Mouse (Mus musculus): ENCODE data around the gene Foxp1. TPM values are rescaled to one million over a fixed set of nuclear protein-coding genes. Genes with fewer than 3 reads are reported as not detected.

Gene Foxp1
- total and polyA plus RNA-seq, 2 experiments from 2014 or later: 112 to 167 TPM

- TF ChIP-seq CTCF (IDR thresholded peaks at IDR 0.05; ENCODE audit: low read depth): no peak
- Histone ChIP-seq H3K27me3 (ENCODE audit: insufficient read depth, low read length) (no peaks in the 10 kb centered on the region), H3K4me3 (ENCODE audit: low read depth, low read length) (no peak overlapping the region), H3K27ac (ENCODE audit: low read depth, low read length) (no peak overlapping the region), H3K9ac (no peak overlapping the region), H3K9me3 (ENCODE audit: low read length) (no peaks in the 10 kb centered on the region), H3K4me1 (ENCODE audit: insufficient read depth) (no peaks in the 10 kb centered on the region; the same call in 1 of the 2 replicates), H3K4me2 (ENCODE audit: low read depth) (no peak overlapping the region), H3K36me3 (ENCODE audit: insufficient read depth) (no peaks in the 10 kb centered on the region; the same call in 1 of the 2 replicates)
- DNase-seq (no peak), ATAC-seq (no peak)
- 73% methylated on average over 4 of the region's 4 CpGs for WGBS
Measured at GRCm38 (mm10) chr6:99431941-99432340, 90.6 kb downstream of the Foxp1 start.

GRCm38 (mm10) chr6:99430560-99430959 is 92.0 kb downstream of the Foxp1 start:
- no peak for TF ChIP-seq CTCF (IDR thresholded peaks at IDR 0.05; ENCODE audit: low read depth)
- ATAC-seq (no peak), DNase-seq (no peak)
- H3K4me1 ChIP-seq (ENCODE audit: insufficient read depth): no peaks in the 10 kb centered on the region; the same call in 1 of the 2 replicates
- 61% methylated on average over 14 of the region's 14 CpGs for WGBS
- no peaks in the 10 kb centered on the region; the same call in 1 of the 2 replicates for H3K36me3 ChIP-seq (ENCODE audit: insufficient read depth)
- no peak overlapping the region for H3K9ac ChIP-seq
- no peaks in the 10 kb centered on the region for H3K27me3 ChIP-seq (ENCODE audit: insufficient read depth, low read length)
- H3K9me3 ChIP-seq (ENCODE audit: low read length): no peaks in the 10 kb centered on the region
- no peak overlapping the region for H3K27ac ChIP-seq (ENCODE audit: low read depth, low read length)
- no peak overlapping the region for H3K4me2 ChIP-seq (ENCODE audit: low read depth)
- no peak overlapping the region for H3K4me3 ChIP-seq (ENCODE audit: low read depth, low read length)

GRCm38 (mm10) chr6:99429378-99430131 is 93.0 kb downstream of the Foxp1 start:
- H3K27me3 ChIP-seq (ENCODE audit: insufficient read depth, low read length): no peaks in the 10 kb centered on the region
- no peaks in the 10 kb centered on the region; the same call in 1 of the 2 replicates for H3K4me1 ChIP-seq (ENCODE audit: insufficient read depth)
- H3K9ac ChIP-seq: no peak overlapping the region
- TF ChIP-seq CTCF (IDR thresholded peaks at IDR 0.05; ENCODE audit: low read depth): no peak
- WGBS: 86% methylated on average over 16 of the region's 16 CpGs
- H3K4me2 ChIP-seq (ENCODE audit: low read depth): no peak overlapping the region
- no peaks in the 10 kb centered on the region; the same call in 1 of the 2 replicates for H3K36me3 ChIP-seq (ENCODE audit: insufficient read depth)
- no peak overlapping the region for H3K4me3 ChIP-seq (ENCODE audit: low read depth, low read length)
- ATAC-seq (no peak), DNase-seq (no peak)
- no peak overlapping the region for H3K27ac ChIP-seq (ENCODE audit: low read depth, low read length)
- no peaks in the 10 kb centered on the region for H3K9me3 ChIP-seq (ENCODE audit: low read length)

- Histone ChIP-seq H3K9me3 (ENCODE audit: low read length) (no peaks in the 10 kb centered on the region), H3K4me3 (ENCODE audit: low read depth, low read length) (no peak overlapping the region), H3K36me3 (ENCODE audit: insufficient read depth) (no peaks in the 10 kb centered on the region), H3K9ac (no peak overlapping the region), H3K27ac (ENCODE audit: low read depth, low read length) (no peak overlapping the region), H3K4me2 (ENCODE audit: low read depth) (no peak overlapping the region), H3K4me1 (ENCODE audit: insufficient read depth) (no peaks in the 10 kb centered on the region; the same call in 1 of the 2 replicates), H3K27me3 (ENCODE audit: insufficient read depth, low read length) (no peaks in the 10 kb centered on the region)
- 83% methylated on average over 2 of the region's 2 CpGs for WGBS
- no peak for ATAC-seq
- no peak for DNase-seq
- TF ChIP-seq CTCF (IDR thresholded peaks at IDR 0.05; ENCODE audit: low read depth): no peak
Measured at GRCm38 (mm10) chr6:99428961-99429360, 93.6 kb downstream of the Foxp1 start.

- Histone ChIP-seq H3K9ac (no peak overlapping the region), H3K27me3 (ENCODE audit: insufficient read depth, low read length) (no peaks in the 10 kb centered on the region), H3K9me3 (ENCODE audit: low read length) (no peaks in the 10 kb centered on the region), H3K4me2 (ENCODE audit: low read depth) (no peak overlapping the region), H3K4me3 (ENCODE audit: low read depth, low read length) (no peak overlapping the region), H3K36me3 (ENCODE audit: insufficient read depth) (no peaks in the 10 kb centered on the region), H3K4me1 (ENCODE audit: insufficient read depth) (no peaks in the 10 kb centered on the region; the same call in 1 of the 2 replicates), H3K27ac (ENCODE audit: low read depth, low read length) (no peak overlapping the region)
- ATAC-seq (no peak), DNase-seq (no peak)
- WGBS: 84% methylated on average over 4 of the region's 4 CpGs
- TF ChIP-seq CTCF (IDR thresholded peaks at IDR 0.05; ENCODE audit: low read depth): no peak
Measured at GRCm38 (mm10) chr6:99427301-99427700, 95.2 kb downstream of the Foxp1 start.

- Histone ChIP-seq H3K4me3 (ENCODE audit: low read depth, low read length) (no peak overlapping the region), H3K9ac (no peak overlapping the region), H3K9me3 (ENCODE audit: low read length) (no peaks in the 10 kb centered on the region), H3K36me3 (ENCODE audit: insufficient read depth) (no peaks in the 10 kb centered on the region), H3K4me1 (ENCODE audit: insufficient read depth) (no peaks in the 10 kb centered on the region), H3K4me2 (ENCODE audit: low read depth) (no peak overlapping the region), H3K27me3 (ENCODE audit: insufficient read depth, low read length) (no peaks in the 10 kb centered on the region), H3K27ac (ENCODE audit: low read depth, low read length) (no peak overlapping the region)
- DNase-seq (no peak), ATAC-seq (no peak)
- 57% methylated on average over 3 of the region's 3 CpGs for WGBS
- TF ChIP-seq CTCF (IDR thresholded peaks at IDR 0.05; ENCODE audit: low read depth): no peak
Measured at GRCm38 (mm10) chr6:99425044-99425443, 97.5 kb downstream of the Foxp1 start.

- no peaks in the 10 kb centered on the region for H3K36me3 ChIP-seq (ENCODE audit: insufficient read depth)
- no peaks in the 10 kb centered on the region for H3K9me3 ChIP-seq (ENCODE audit: low read length)
- no peak overlapping the region for H3K9ac ChIP-seq
- 53% methylated on average over 8 of the region's 8 CpGs for WGBS
- ATAC-seq (peak; percentile 96), DNase-seq (peak; percentile 70)
- no peaks in the 10 kb centered on the region for H3K27me3 ChIP-seq (ENCODE audit: insufficient read depth, low read length)
- H3K4me3 ChIP-seq (ENCODE audit: low read depth, low read length): no peak overlapping the region
- H3K27ac ChIP-seq (ENCODE audit: low read depth, low read length): 0 out of 2 replicates have a peak overlapping the region, but pooled peaks have one; percentile 55
- TF ChIP-seq CTCF (IDR thresholded peaks at IDR 0.05; ENCODE audit: low read depth): no peak
- H3K4me1 ChIP-seq (ENCODE audit: insufficient read depth): no peaks in the 10 kb centered on the region
- no peak overlapping the region for H3K4me2 ChIP-seq (ENCODE audit: low read depth)
Measured at GRCm38 (mm10) chr6:99420666-99421065, 101.9 kb downstream of the Foxp1 start.
